Mouse (Mus musculus) hematopoietic stem cell, adult 5-6 weeks (primary cell): Measurements from ENCODE around the gene Sv2b. TPM values are rescaled to one million over a fixed set of nuclear protein-coding genes. Genes with fewer than 3 reads are reported as not detected.
A peak's percentile ranks its signal among the peaks of the same experiment; 100 is the strongest.

Experiments
- ATAC-seq, 2 experiments: fragments of 125-278 bp in 1 of 2; replicated peaks in 1 of 2; 2 replicates each; pipeline ENCODE4 v1.8.0; 2016 to 2017; ENCODE audit warnings: inconsistent platforms in 2 of 2, mild to moderate bottlenecking in 2 of 2, moderate number of reproducible peaks in 2 of 2, low read depth in 1 of 2, moderate TSS enrichment in 1 of 2; ENCODE audit not compliant: low FRiP score in 2 of 2, poor library complexity in 2 of 2, severe bottlenecking in 2 of 2, insufficient read depth in 1 of 2, low TSS enrichment in 1 of 2
- total RNA-seq: library from RNA; stranded (forward); fragments of 172-1452, 232-1000 nt; gene quantifications from 2 replicates; pipeline ENCODE4 v1.2.3, GENCODE M21; 2017

Sv2b gene
- total RNA-seq, 1 experiment from 2014 or later: not detected

GRCm38 (mm10) chr7:75147174-75147573, 161.9 kb downstream of the Sv2b start:
- ATAC-seq: no peak

- ATAC-seq: no peak; a peak in 1 of 4 replicates
Measured at GRCm38 (mm10) chr7:75142800-75143199, 166.3 kb downstream of the Sv2b start.

- peak; percentile 42 to 52; a peak in 3 of 4 replicates for ATAC-seq
Measured at GRCm38 (mm10) chr7:75141919-75142700, 167.0 kb downstream of the Sv2b start.

GRCm38 (mm10) chr7:75139306-75139705, 169.8 kb downstream of the Sv2b start:
- peak; percentile 38 to 51; a peak in 1 of 4 replicates for ATAC-seq

GRCm38 (mm10) chr7:75134710-75135617, 174.1 kb downstream of the Sv2b start:
- peak in 1 of 2 experiments; percentile 37; a peak in 1 of 4 replicates for ATAC-seq

- no peak for ATAC-seq
Measured at GRCm38 (mm10) chr7:75128036-75128435, 181.0 kb downstream of the Sv2b start.

GRCm38 (mm10) chr7:75124067-75124466, 185.0 kb downstream of the Sv2b start:
- 0 out of 4 replicates have a peak, but pooled peaks have one; percentile 42 to 45 for ATAC-seq

- peak; percentile 97 to 100 for ATAC-seq
Measured at GRCm38 (mm10) chr7:75118022-75118673, 190.9 kb downstream of the Sv2b start.

- peak; percentile 71 to 84 for ATAC-seq
Measured at GRCm38 (mm10) chr7:75110689-75111088, 198.4 kb downstream of the Sv2b start.

GRCm38 (mm10) chr7:75107441-75107840, 201.6 kb downstream of the Sv2b start:
- ATAC-seq: no peak

GRCm38 (mm10) chr7:75103900-75104299, 205.2 kb downstream of the Sv2b start:
- ATAC-seq: no peak

GRCm38 (mm10) chr7:75102536-75103332, 206.3 kb downstream of the Sv2b start:
- no peak for ATAC-seq

GRCm38 (mm10) chr7:75085473-75085872, 223.6 kb downstream of the Sv2b start:
- ATAC-seq: no peak

GRCm38 (mm10) chr7:75080163-75080562, 228.9 kb downstream of the Sv2b start:
- no peak for ATAC-seq

GRCm38 (mm10) chr7:75077560-75078208, 231.4 kb downstream of the Sv2b start:
- no peak for ATAC-seq
